Mouse (Mus musculus): ENCODE results near the gene Morn4.

GRCm38 (mm10) chr19:42124684-42125083 lies 38.5 kb upstream of the Morn4 start:
- TF ChIP-seq CTCF (conservative IDR thresholded peaks at IDR 0.05; ENCODE audit: insufficient read depth, insufficient read length, low read depth, low read length) (no peak), POLR2A (IDR thresholded peaks at IDR 0.05; ENCODE audit: low read depth, low read length) (no peak)
